ENCODE assay signal across 17 mouse cellular contexts in the genomic region with DNA sequence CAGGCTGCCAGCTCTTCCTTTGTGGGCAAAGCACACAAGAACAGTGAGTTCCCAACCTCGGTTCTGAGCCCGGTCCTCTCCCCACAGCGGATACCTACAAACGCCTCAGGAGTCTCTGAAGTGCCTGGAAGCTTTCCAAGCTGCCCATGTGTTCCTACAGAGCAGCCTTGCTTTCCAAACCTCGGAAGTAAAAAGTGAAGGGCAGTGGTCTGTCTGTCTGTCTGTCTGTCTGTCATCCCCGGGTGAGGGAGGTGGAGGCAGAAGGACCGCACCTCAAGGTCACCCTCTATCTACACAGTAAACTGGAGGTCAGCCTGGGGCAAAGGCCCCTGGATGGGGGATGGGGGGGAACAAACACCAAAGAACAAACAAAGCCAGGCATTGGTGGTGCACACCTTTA. TPM values are rescaled to one million over a fixed set of nuclear protein-coding genes. Genes with fewer than 3 reads are reported as not detected.
DNase-seq lines count a peak whose midpoint lies in the region; ATAC-seq lines count a peak whose summit lies in the region.
"Had no signal": no experiment of that assay in that cellular context is flagged by ENCODE, and none has a peak within 500 bp of the region (broad histone marks: within the 10 kb centered on the region; RNA-seq: fewer than 3 reads in every experiment).

No protein-coding gene starts in this region.

- H3K4me2 ChIP-seq in heart, embryonic 13.5 days, result no peak overlapping the region
- H3K4me2 ChIP-seq: forebrain, embryonic 15.5 days; liver, embryonic 13.5 days had no signal

- no peak for ATAC-seq in heart, embryonic 13.5 days (ENCODE audit: extremely low read depth, insufficient number of reproducible peaks, low FRiP score, low TSS enrichment)
- ATAC-seq: forebrain, embryonic 15.5 days had no signal

- H3K36me3 ChIP-seq in heart, embryonic 13.5 days, result no peaks in the 10 kb centered on the region
- H3K36me3 ChIP-seq: forebrain, embryonic 15.5 days; liver, embryonic 13.5 days had no signal

- no peaks in the 10 kb centered on the region for H3K27me3 ChIP-seq in heart, embryonic 13.5 days (replicated peaks)
- H3K27me3 ChIP-seq: forebrain, embryonic 15.5 days; liver, embryonic 13.5 days had no signal

- H3K9me3 ChIP-seq in heart, embryonic 13.5 days, result no peaks in the 10 kb centered on the region
- H3K9me3 ChIP-seq: forebrain, embryonic 15.5 days; liver, embryonic 13.5 days had no signal

- 51% methylated on average over 7 of the region's 7 CpGs for WGBS in heart, embryonic 13.5 days

- H3K9ac ChIP-seq in heart, embryonic 13.5 days, result peak overlapping the region; percentile 28; the same call in 1 of the 2 replicates
- H3K9ac ChIP-seq: forebrain, embryonic 15.5 days; liver, embryonic 13.5 days had no signal

- no peak overlapping the region for H3K4me3 ChIP-seq in heart, embryonic 13.5 days
- H3K4me3 ChIP-seq: forebrain, embryonic 15.5 days; left cerebral cortex, adult 2 months; liver, embryonic 13.5 days had no signal

- DNase-seq in heart, adult 11 months, result no peak
- DNase-seq in ES-CJ7 (ENCODE audit: low read depth, low spot score), result peak; percentile 69
- peak; percentile 63 for DNase-seq in R1 (ENCODE audit: low read depth, low spot score)
- peak; percentile 65 for DNase-seq in lung, postnatal 14 days
- no peak for DNase-seq in embryo, embryonic 9.5 days (ENCODE audit: extremely low spot score)
- DNase-seq in thymus, postnatal 10 days (ENCODE audit: low spot score in 2 of 2), result no peak
- DNase-seq in urinary bladder, postnatal 25 days (ENCODE audit: low spot score), result no peak
- DNase-seq: adrenal gland, adult 8-10 months; cerebellum, adult 8-10 months; gastrocnemius, postnatal 25 days; kidney, adult 8-10 months; liver, embryonic 13.5 days; thymus, postnatal 36 days had no signal

- peaks cover 10% of the 10 kb centered on the region for H3K4me1 ChIP-seq in heart, embryonic 13.5 days
- H3K4me1 ChIP-seq: forebrain, embryonic 15.5 days had no signal

- H3K27ac ChIP-seq in heart, embryonic 13.5 days (replicated peaks), result no peak overlapping the region
- H3K27ac ChIP-seq: forebrain, embryonic 15.5 days; left cerebral cortex, adult 2 months; liver, embryonic 13.5 days; stomach, postnatal 0 days had no signal

RNA-seq across cellular contexts. Expression of a gene that starts 20.4 kb away (rescaled TPM):
- 218 and 286 TPM in 2 replicates for polyA plus RNA-seq in heart, embryonic 13.5 days (2015; fragmentation: Nextera tagmentation; extraction: Ambion mirVana)

Comparison
In these comparisons a context has a peak if more than half of its experiments do, and no peak if none do; other contexts are left out.
1. DNase-seq: peak in ES-CJ7 (single experiment), R1 (single experiment) and lung, postnatal 14 days (single experiment); none in heart, adult 11 months (single experiment), embryo, embryonic 9.5 days (single experiment), thymus, postnatal 10 days (0 of 2) and urinary bladder, postnatal 25 days (single experiment).